In the genomic region with DNA sequence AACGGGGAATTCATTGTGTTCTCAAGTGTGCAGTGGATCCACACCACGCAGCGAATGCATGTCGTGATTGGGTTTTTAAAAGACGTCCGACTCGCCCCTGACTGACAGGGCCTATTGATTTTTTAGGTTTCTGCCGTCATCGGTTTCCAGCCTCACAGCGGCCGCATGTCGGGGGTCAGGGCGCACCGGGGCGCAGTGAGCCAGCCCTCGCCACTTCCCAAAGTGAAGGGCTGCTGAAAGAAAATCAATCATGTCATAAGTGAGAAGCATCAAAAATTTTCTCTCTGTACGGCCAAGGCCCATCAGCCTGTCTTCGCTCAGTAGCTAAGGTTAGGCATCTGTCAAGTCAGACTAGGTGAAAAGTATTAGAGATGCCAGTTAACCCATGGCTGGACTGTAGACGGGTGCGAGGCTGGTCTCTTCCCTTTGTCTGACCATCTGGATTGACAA, we compare ENCODE assay signal across 9 mouse cellular contexts.
A peak's percentile ranks its signal among the peaks of the same experiment; 100 is the strongest.
DNase-seq lines count a peak whose midpoint lies in the region; ATAC-seq and TF ChIP-seq lines count a peak whose summit lies in the region.
"Had no signal": no experiment of that assay in that cellular context is flagged by ENCODE, and none has a peak within 500 bp of the region (broad histone marks: within the 10 kb centered on the region; RNA-seq: fewer than 3 reads in every experiment).

No protein-coding gene starts in this region.

- H3K9ac ChIP-seq in forebrain, postnatal 0 days = no peak overlapping the region
- H3K9ac ChIP-seq in liver, postnatal 0 days (replicated peaks) = no peak overlapping the region

- H3K9me3 ChIP-seq in forebrain, postnatal 0 days (ENCODE audit: low read length) = no peaks in the 10 kb centered on the region
- no peaks in the 10 kb centered on the region for H3K9me3 ChIP-seq in liver, postnatal 0 days (ENCODE audit: low read length)

- H3K36me3 ChIP-seq in forebrain, postnatal 0 days (ENCODE audit: insufficient read depth) = no peaks in the 10 kb centered on the region
- H3K36me3 ChIP-seq in liver, postnatal 0 days (replicated peaks; ENCODE audit: insufficient read depth, low read length) = no peaks in the 10 kb centered on the region

- peaks cover 33% of the 10 kb centered on the region for H3K27me3 ChIP-seq in forebrain, postnatal 0 days (ENCODE audit: insufficient read depth, low read length)
- no peaks in the 10 kb centered on the region for H3K27me3 ChIP-seq in liver, postnatal 0 days (ENCODE audit: insufficient read depth, low read length)

- WGBS in forebrain, postnatal 0 days = 24% methylated on average over 20 of the region's 20 CpGs
- 51% methylated on average over 20 of the region's 20 CpGs for WGBS in liver, postnatal 0 days (ENCODE audit: insufficient replicate concordance)

- H3K4me3 ChIP-seq in gastrocnemius, adult 2 months = peak overlapping the region; percentile 46
- H3K4me3 ChIP-seq in forebrain, postnatal 0 days (ENCODE audit: low read depth, low read length) = no peak overlapping the region
- H3K4me3 ChIP-seq in liver, postnatal 0 days (ENCODE audit: low read depth, low read length) = no peak overlapping the region
- H3K4me3 ChIP-seq: erythroblast, embryonic 14.5 days had no signal

- intact Hi-C loops in gastrocnemius, adult 2 months (cut with DNase I) = loop anchor here (2.0 kb wide), 1 partner anchor 122 kb away; no protein-coding TSS in a partner anchor

- peak overlapping the region; percentile 76 for H3K27ac ChIP-seq in gastrocnemius, adult 2 months
- H3K27ac ChIP-seq in forebrain, postnatal 0 days (ENCODE audit: low read depth, low read length) = no peak overlapping the region
- H3K27ac ChIP-seq in liver, postnatal 0 days (ENCODE audit: low read depth) = no peak overlapping the region

- no peak for TF ChIP-seq EP300 in liver, postnatal 0 days (IDR thresholded peaks at IDR 0.05; ENCODE audit: low read depth)

- DNase-seq in gastrocnemius, adult 2 months = no peak
- DNase-seq in gastrocnemius, adult 8-10 months (ENCODE audit: low spot score in 2 of 2) = no peak
- DNase-seq in 3134 (ENCODE audit: extremely low read depth, insufficient read length, low spot score) = peak; percentile 11
- DNase-seq in forebrain, postnatal 0 days = no peak
- DNase-seq in liver, postnatal 0 days = no peak
- DNase-seq in right cerebral cortex, postnatal 36 days (ENCODE audit: low spot score in 2 of 2) = no peak
- no peak for DNase-seq in ovary, postnatal 36 days (ENCODE audit: low spot score)
- no peak for DNase-seq in Muller cell, postnatal 12 days (ENCODE audit: inconsistent ontology term)

- no peak for TF ChIP-seq CTCF in gastrocnemius, adult 2 months (IDR thresholded peaks at IDR 0.05)
- TF ChIP-seq CTCF in forebrain, postnatal 0 days (IDR thresholded peaks at IDR 0.05; ENCODE audit: low read depth) = no peak
- TF ChIP-seq CTCF in liver, postnatal 0 days (IDR thresholded peaks at IDR 0.05; ENCODE audit: low read depth) = no peak

- no peak for ATAC-seq in forebrain, postnatal 0 days
- ATAC-seq in liver, postnatal 0 days = no peak

- peak overlapping the region; percentile 21; the same call in 1 of the 2 replicates for H3K4me2 ChIP-seq in forebrain, postnatal 0 days (ENCODE audit: low read depth)
- peak overlapping the region; percentile 41; the same call in 1 of the 2 replicates for H3K4me2 ChIP-seq in liver, postnatal 0 days (ENCODE audit: low read depth, low read length)

- H3K4me1 ChIP-seq in forebrain, postnatal 0 days (ENCODE audit: insufficient read depth) = no peaks in the 10 kb centered on the region
- no peaks in the 10 kb centered on the region for H3K4me1 ChIP-seq in liver, postnatal 0 days (ENCODE audit: insufficient read depth)
